Mouse (Mus musculus) mature B cell (primary cell): Measurements from ENCODE around the gene Gnat2.

Experiments used
- in situ Hi-C: fragments of 300-500 bp; cut with MboI; formaldehyde crosslinking; loops from 2 replicates; pipeline ENCODE4 v1.14.3; 2019

The Gnat2 gene

DNA sequence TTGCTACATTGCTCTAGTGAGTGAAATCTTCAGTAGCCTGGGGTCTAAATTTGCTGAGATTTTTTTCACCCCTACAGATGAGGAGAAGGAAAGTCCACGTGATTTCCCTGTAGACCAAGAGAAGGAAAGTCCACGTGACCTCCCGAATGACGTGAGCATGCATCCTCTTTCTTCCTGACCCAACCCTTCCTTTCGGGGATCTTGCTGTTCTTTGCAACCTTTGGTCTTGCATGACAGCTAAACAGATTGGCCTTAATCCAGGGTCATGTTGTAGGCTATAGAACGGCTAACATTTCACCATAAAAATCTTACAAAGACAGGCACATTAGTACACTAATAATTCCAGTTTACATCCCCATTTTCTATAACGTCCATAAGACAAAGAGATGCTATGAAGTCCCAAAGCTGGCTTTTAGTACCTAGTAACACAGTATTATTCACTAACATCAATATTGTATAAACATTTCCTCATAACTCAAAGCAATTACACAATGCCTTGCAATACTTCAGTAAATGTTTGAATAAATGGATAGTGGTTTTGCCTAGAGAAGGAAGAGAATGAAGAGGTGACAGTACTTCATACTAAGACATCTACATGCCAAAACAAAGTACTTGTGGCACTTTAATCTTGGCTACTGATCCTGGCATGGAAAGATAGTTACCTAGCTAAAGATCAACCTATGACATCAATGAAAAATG, 21.2 kb downstream of the Gnat2 start:
- in situ Hi-C loops, result no loop called here

DNA sequence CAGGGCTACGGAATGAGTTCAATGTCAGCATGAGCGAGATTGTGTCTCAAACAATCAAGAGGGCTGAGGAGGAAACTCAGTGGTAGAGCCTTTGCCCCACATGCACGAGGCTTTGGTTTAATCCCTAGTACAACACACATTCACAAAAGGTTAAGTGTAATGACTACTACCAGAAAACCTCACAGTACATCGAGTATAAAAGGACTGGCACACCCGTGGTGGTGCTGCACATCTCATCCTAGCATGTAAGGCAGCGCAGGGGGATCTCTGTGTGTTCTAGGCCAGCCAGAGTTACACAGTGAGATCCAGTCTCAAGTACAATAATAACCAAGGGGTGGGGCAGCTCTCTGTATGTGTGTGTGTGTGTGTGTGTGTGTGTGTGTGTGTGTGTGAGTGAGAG, 24.9 kb downstream of the Gnat2 start:
- in situ Hi-C loops, result no loop called here

- in situ Hi-C loops, result no loop called here
These were observed 28.5 kb downstream of the Gnat2 start for GRCm38 (mm10) chr3:108121101-108121500.

GRCm38 (mm10) chr3:108123242-108123641, 30.7 kb downstream of the Gnat2 start:
- in situ Hi-C loops, result no loop called here

GRCm38 (mm10) chr3:108124131-108124530, 31.5 kb downstream of the Gnat2 start:
- in situ Hi-C loops, result no loop called here

- in situ Hi-C loops, result no loop called here
These were observed 33.7 kb downstream of the Gnat2 start for GRCm38 (mm10) chr3:108126327-108126726.

DNA sequence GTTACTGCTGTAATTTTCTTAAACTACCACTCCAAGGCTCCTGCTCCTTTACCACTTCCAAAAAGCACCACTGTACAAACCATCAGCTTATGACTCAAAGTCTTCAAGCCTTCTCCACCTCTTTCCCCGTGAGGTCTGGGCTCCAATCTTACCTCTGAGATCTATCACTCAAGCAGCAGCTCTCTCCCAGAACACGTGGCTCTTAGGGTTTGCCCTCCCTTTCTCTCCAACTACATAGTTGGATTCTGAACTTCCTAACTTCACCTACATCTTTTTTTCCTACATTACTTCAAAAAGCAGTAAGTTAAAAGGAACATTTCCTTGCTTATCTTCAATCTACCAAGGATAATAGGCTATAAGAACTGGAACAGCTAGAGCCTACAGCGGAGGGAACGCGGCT, 35.9 kb downstream of the Gnat2 start:
- in situ Hi-C loops, result no loop called here

DNA sequence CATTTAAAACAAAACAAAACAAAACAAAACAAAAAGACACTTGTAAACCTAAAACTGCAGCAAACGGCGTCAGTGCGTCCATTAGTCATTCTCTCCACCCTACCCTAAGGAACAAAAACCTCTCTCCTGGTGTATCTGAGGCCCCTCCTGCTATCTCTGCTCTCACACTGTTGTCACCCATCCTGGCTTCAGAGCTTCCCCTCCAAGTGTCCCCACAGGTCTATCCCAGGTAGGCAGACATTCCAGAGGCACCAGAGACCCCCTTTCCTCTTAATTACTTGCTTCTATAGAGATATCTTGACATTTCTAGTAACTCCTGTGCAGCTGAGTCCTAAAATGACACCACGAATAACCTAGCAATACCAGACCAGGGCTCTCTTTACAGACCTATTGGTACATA, 36.8 kb downstream of the Gnat2 start:
- in situ Hi-C loops, result no loop called here

DNA sequence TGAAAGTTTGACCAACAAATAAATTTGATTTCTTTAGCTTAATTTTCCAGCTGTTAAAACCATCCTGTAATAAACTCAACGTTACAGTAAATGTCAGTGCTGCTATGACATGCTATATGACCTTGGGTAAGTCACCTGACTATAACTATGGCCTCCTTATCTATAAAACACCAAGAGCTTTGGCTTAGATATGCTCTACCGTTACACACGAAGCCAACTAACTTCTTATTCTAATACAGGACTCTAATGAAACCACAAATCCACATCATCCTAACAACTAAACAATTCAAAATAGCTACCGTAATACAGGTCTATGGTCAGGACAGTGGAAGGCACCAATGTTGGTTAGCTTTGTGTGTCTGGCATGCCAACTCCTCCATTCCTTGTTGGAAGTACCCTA, 37.2 kb downstream of the Gnat2 start:
- in situ Hi-C loops, result no loop called here

- in situ Hi-C loops, result no loop called here
These were observed 38.6 kb downstream of the Gnat2 start for GRCm38 (mm10) chr3:108131216-108131615.

- in situ Hi-C loops, result no loop called here
These were observed 39.2 kb downstream of the Gnat2 start for GRCm38 (mm10) chr3:108131821-108132220.

GRCm38 (mm10) chr3:108132484-108132883, 39.9 kb downstream of the Gnat2 start:
- in situ Hi-C loops, result no loop called here

- in situ Hi-C loops, result no loop called here
These were observed 42.1 kb downstream of the Gnat2 start for GRCm38 (mm10) chr3:108134701-108135100.

GRCm38 (mm10) chr3:108139113-108139512, 46.5 kb downstream of the Gnat2 start:
- in situ Hi-C loops, result no loop called here

DNA sequence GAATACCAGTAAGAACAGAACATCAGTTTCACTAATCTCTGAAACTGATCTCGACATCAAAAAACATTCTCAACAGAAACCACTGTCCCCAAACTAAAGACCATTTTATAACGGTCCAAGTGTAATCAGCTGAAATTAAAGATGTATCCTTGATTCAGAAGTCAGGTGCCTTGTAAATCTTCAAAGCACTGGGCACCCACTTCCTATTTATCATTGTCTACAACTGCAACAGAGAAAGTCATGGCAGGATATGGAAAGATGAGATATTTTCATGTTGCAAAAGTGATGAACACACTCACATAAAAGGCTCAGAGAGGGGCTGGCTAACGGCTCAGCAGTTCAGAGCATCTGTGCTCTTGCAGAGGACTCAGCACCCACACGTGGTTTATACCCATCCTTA, 48.2 kb downstream of the Gnat2 start:
- in situ Hi-C loops, result loop anchor here (10.0 kb wide), 1 partner anchor 66 kb away; no protein-coding TSS in a partner anchor

- in situ Hi-C loops, result loop anchor here (10.0 kb wide), 1 partner anchor 71 kb away; no protein-coding TSS in a partner anchor
These were observed 53.2 kb downstream of the Gnat2 start, which contains the start of gene Gnai3 for GRCm38 (mm10) chr3:108145534-108146445. Gnai3 (minus strand) TSS chr3:108146146.

DNA sequence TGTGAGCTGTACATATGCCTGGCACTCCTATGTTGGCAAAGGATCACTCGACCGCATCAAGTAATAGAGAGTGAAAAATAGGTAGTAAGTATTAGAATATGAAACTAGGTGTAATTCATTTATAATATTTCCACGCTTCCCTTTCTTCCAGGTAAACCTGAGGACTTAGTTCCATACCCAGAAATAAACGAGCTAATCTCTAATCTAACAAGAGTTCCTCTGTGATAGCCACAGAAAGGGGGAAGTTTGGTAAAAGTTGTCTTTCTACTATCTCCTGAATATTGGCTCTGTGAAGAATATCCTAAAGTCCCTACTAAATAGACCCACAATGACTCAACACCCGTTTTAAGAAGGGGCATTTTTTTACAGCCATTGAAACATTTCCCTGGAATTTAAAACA, 54.1 kb downstream of the Gnat2 start:
- in situ Hi-C loops, result loop anchor here (10.0 kb wide), 1 partner anchor 72 kb away; no protein-coding TSS in a partner anchor

DNA sequence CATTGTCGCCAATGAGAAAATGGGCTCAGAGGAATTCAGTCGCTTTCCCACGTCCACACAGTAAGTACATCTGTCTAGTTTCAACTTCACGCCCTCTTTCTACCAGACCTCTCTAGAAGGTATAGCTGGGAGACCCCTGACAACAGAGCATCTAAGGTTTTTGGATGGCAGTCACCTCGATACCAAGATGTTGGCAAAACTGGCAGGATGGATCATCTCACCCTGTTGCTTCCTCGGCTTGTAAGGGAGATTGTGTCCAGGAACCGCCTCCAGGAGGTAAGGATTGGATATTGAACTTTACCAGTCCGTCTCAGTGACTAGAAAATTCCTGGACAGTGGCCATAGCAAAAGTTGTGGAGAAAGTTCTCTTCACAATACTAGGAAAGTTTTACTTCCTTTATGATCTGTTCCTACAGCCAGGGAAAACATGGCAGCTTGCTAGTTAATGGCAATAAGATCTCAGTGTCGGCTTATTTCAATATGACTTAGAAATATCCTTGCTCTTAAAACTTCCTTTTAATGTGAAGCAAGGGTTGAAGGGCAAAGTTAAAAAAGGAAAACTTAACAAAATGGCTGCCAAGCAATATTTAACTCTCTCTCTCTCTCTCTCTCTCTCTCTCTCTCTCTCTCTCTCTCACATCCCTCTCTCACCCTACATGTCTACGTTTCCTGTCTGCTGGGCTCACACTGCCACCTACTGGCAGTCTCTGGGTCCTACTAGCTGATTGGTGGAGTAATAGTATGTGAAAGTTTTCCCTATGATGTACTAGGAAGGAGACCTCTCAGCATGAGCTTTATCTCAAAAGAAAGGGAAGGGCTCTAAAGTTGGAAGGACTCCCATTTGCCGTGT, 55.0 kb downstream of the Gnat2 start:
- in situ Hi-C loops, result loop anchor here (10.0 kb wide), 1 partner anchor 73 kb away; no protein-coding TSS in a partner anchor
